Mouse (Mus musculus): Measurements from ENCODE around the gene Olfr924. TPM values are rescaled to one million over a fixed set of nuclear protein-coding genes. Genes with fewer than 3 reads are reported as not detected.
"Not testable (repeated sequence)": the region's sequence is repeated elsewhere in the genome, so short reads cannot be mapped to it uniquely, and the experiment has no call there.

Gene Olfr924
- polyA plus RNA-seq (2015; fragmentation: Nextera tagmentation; extraction: Ambion mirVana), result not detected in 2 replicates

- no peaks in the 10 kb centered on the region for H3K4me1 ChIP-seq (ENCODE audit: control insufficient read depth, insufficient read depth, low read length)
- H3K36me3 ChIP-seq (ENCODE audit: control insufficient read depth, insufficient read depth, low read length), result no peaks in the 10 kb centered on the region
- H3K9ac ChIP-seq (ENCODE audit: low read depth, low read length), result no peak within 1 kb of the TSS
- no peaks in the 10 kb centered on the region for H3K27me3 ChIP-seq (ENCODE audit: control insufficient read depth, insufficient read depth, low read depth, low read length)
- no peaks in the 10 kb centered on the region for H3K9me3 ChIP-seq (replicated peaks; ENCODE audit: control insufficient read depth, low read length, poor library complexity, severe bottlenecking)
- no peak within 1 kb of the TSS for H3K27ac ChIP-seq (ENCODE audit: low read length)
- H3K4me2 ChIP-seq (ENCODE audit: low read length), result no peak within 1 kb of the TSS
- 90% methylated on average over 1 of the region's 1 CpGs for WGBS
- no peak within 1 kb of the TSS for H3K4me3 ChIP-seq (ENCODE audit: low read depth, low read length)
- no peak for ATAC-seq
Measured at GRCm38 (mm10) chr9:38844149-38844548, at the start of gene Olfr924. Olfr924 (plus strand) TSS chr9:38844449.

GRCm38 (mm10) chr9:38805696-38806095 is 38.6 kb upstream of the Olfr924 start:
- Histone ChIP-seq H3K4me2 (ENCODE audit: low read length) (no peak overlapping the region), H3K36me3 (ENCODE audit: control insufficient read depth, insufficient read depth, low read length) (no peaks in the 10 kb centered on the region), H3K9me3 (replicated peaks; ENCODE audit: control insufficient read depth, low read length, poor library complexity, severe bottlenecking) (no peaks in the 10 kb centered on the region), H3K27ac (ENCODE audit: low read length) (no peak overlapping the region), H3K27me3 (ENCODE audit: control insufficient read depth, insufficient read depth, low read depth, low read length) (no peaks in the 10 kb centered on the region), H3K4me3 (ENCODE audit: low read depth, low read length) (no peak overlapping the region), H3K9ac (ENCODE audit: low read depth, low read length) (no peak overlapping the region), H3K4me1 (ENCODE audit: control insufficient read depth, insufficient read depth, low read length) (no peaks in the 10 kb centered on the region)
- no peak for ATAC-seq

GRCm38 (mm10) chr9:38814314-38814713 is 29.9 kb upstream of the Olfr924 start, which contains the start of gene Olfr922:
Olfr922 (plus strand) TSS chr9:38814614.
- Histone ChIP-seq H3K27ac (ENCODE audit: low read length) (no peak within 1 kb of the TSS), H3K9me3 (replicated peaks; ENCODE audit: control insufficient read depth, low read length, poor library complexity, severe bottlenecking) (no peaks in the 10 kb centered on the region), H3K4me1 (ENCODE audit: control insufficient read depth, insufficient read depth, low read length) (no peaks in the 10 kb centered on the region), H3K9ac (ENCODE audit: low read depth, low read length) (no peak within 1 kb of the TSS), H3K36me3 (ENCODE audit: control insufficient read depth, insufficient read depth, low read length) (no peaks in the 10 kb centered on the region), H3K4me2 (ENCODE audit: low read length) (no peak within 1 kb of the TSS), H3K27me3 (ENCODE audit: control insufficient read depth, insufficient read depth, low read depth, low read length) (no peaks in the 10 kb centered on the region), H3K4me3 (ENCODE audit: low read depth, low read length) (no peak within 1 kb of the TSS)
- ATAC-seq, result no peak
- 61% methylated on average over 2 of the region's 2 CpGs for WGBS

GRCm38 (mm10) chr9:38815458-38815986 is 28.7 kb upstream of the Olfr924 start:
- no peaks in the 10 kb centered on the region for H3K4me1 ChIP-seq (ENCODE audit: control insufficient read depth, insufficient read depth, low read length)
- 84% methylated on average over 1 of the region's 1 CpGs for WGBS
- no peak for ATAC-seq
- no peak overlapping the region for H3K4me2 ChIP-seq (ENCODE audit: low read length)
- no peak overlapping the region for H3K27ac ChIP-seq (ENCODE audit: low read length)
- no peak overlapping the region for H3K9ac ChIP-seq (ENCODE audit: low read depth, low read length)
- no peaks in the 10 kb centered on the region for H3K36me3 ChIP-seq (ENCODE audit: control insufficient read depth, insufficient read depth, low read length)
- H3K9me3 ChIP-seq (replicated peaks; ENCODE audit: control insufficient read depth, low read length, poor library complexity, severe bottlenecking), result no peaks in the 10 kb centered on the region
- no peak overlapping the region for H3K4me3 ChIP-seq (ENCODE audit: low read depth, low read length)
- no peaks in the 10 kb centered on the region for H3K27me3 ChIP-seq (ENCODE audit: control insufficient read depth, insufficient read depth, low read depth, low read length)

- ATAC-seq, result no peak
- H3K4me1 ChIP-seq (ENCODE audit: control insufficient read depth, insufficient read depth, low read length), result no peaks in the 10 kb centered on the region
- no peak within 1 kb of the TSS for H3K27ac ChIP-seq (ENCODE audit: low read length)
- no peaks in the 10 kb centered on the region for H3K27me3 ChIP-seq (ENCODE audit: control insufficient read depth, insufficient read depth, low read depth, low read length)
- H3K4me2 ChIP-seq (ENCODE audit: low read length), result no peak within 1 kb of the TSS
- H3K9me3 ChIP-seq (replicated peaks; ENCODE audit: control insufficient read depth, low read length, poor library complexity, severe bottlenecking), result no peaks in the 10 kb centered on the region
- no peak within 1 kb of the TSS for H3K9ac ChIP-seq (ENCODE audit: low read depth, low read length)
- no peaks in the 10 kb centered on the region for H3K36me3 ChIP-seq (ENCODE audit: control insufficient read depth, insufficient read depth, low read length)
- WGBS, result 88% methylated on average over 1 of the region's 1 CpGs
- H3K4me3 ChIP-seq (ENCODE audit: low read depth, low read length), result no peak within 1 kb of the TSS
Measured at GRCm38 (mm10) chr9:38826245-38826644, 18.0 kb upstream of the Olfr924 start, which contains the start of gene Olfr923. Olfr923 (plus strand) TSS chr9:38826545.

- Histone ChIP-seq H3K4me3 (ENCODE audit: low read depth, low read length) (no peak overlapping the region), H3K9me3 (replicated peaks; ENCODE audit: control insufficient read depth, low read length, poor library complexity, severe bottlenecking) (no peaks in the 10 kb centered on the region), H3K9ac (ENCODE audit: low read depth, low read length) (no peak overlapping the region), H3K4me2 (ENCODE audit: low read length) (no peak overlapping the region), H3K36me3 (ENCODE audit: control insufficient read depth, insufficient read depth, low read length) (no peaks in the 10 kb centered on the region), H3K27ac (ENCODE audit: low read length) (no peak overlapping the region), H3K27me3 (ENCODE audit: control insufficient read depth, insufficient read depth, low read depth, low read length) (no peaks in the 10 kb centered on the region), H3K4me1 (ENCODE audit: control insufficient read depth, insufficient read depth, low read length) (no peaks in the 10 kb centered on the region)
- WGBS, result 72% methylated on average over 2 of the region's 2 CpGs
- ATAC-seq, result no peak
Measured at GRCm38 (mm10) chr9:38833027-38833426, 11.2 kb upstream of the Olfr924 start.

- H3K27me3 ChIP-seq (ENCODE audit: control insufficient read depth, insufficient read depth, low read depth, low read length), result no peaks in the 10 kb centered on the region
- no peak within 1 kb of the TSS for H3K9ac ChIP-seq (ENCODE audit: low read depth, low read length)
- no peaks in the 10 kb centered on the region for H3K36me3 ChIP-seq (ENCODE audit: control insufficient read depth, insufficient read depth, low read length)
- no peak for ATAC-seq
- H3K4me1 ChIP-seq (ENCODE audit: control insufficient read depth, insufficient read depth, low read length), result no peaks in the 10 kb centered on the region
- no peaks in the 10 kb centered on the region for H3K9me3 ChIP-seq (replicated peaks; ENCODE audit: control insufficient read depth, low read length, poor library complexity, severe bottlenecking)
- H3K27ac ChIP-seq (ENCODE audit: low read length), result no peak within 1 kb of the TSS
- no peak within 1 kb of the TSS for H3K4me2 ChIP-seq (ENCODE audit: low read length)
- H3K4me3 ChIP-seq (ENCODE audit: low read depth, low read length), result no peak within 1 kb of the TSS
Measured at GRCm38 (mm10) chr9:38854760-38855159, 10.5 kb downstream of the Olfr924 start, which contains the start of gene Olfr26. Olfr26 (plus strand) TSS chr9:38855060.

- H3K36me3 ChIP-seq (ENCODE audit: control insufficient read depth, insufficient read depth, low read length); H3K4me3 ChIP-seq (ENCODE audit: low read depth, low read length); ATAC-seq; H3K27ac ChIP-seq (ENCODE audit: low read length); H3K9ac ChIP-seq (ENCODE audit: low read depth, low read length); H3K27me3 ChIP-seq (ENCODE audit: control insufficient read depth, insufficient read depth, low read depth, low read length); H3K9me3 ChIP-seq (replicated peaks; ENCODE audit: control insufficient read depth, low read length, poor library complexity, severe bottlenecking); H3K4me2 ChIP-seq (ENCODE audit: low read length); H3K4me1 ChIP-seq (ENCODE audit: control insufficient read depth, insufficient read depth, low read length): not testable (repeated sequence)
- WGBS, result 60% methylated on average over 2 of the region's 2 CpGs
Measured at GRCm38 (mm10) chr9:38874880-38875279, 30.6 kb downstream of the Olfr924 start.

GRCm38 (mm10) chr9:38876826-38877225 is 32.6 kb downstream of the Olfr924 start, which contains the start of gene Olfr926:
Olfr926 (plus strand) TSS chr9:38877126.
- Histone ChIP-seq H3K9ac (ENCODE audit: low read depth, low read length) (no peak within 1 kb of the TSS), H3K27ac (ENCODE audit: low read length) (no peak within 1 kb of the TSS), H3K4me1 (ENCODE audit: control insufficient read depth, insufficient read depth, low read length) (no peaks in the 10 kb centered on the region), H3K27me3 (ENCODE audit: control insufficient read depth, insufficient read depth, low read depth, low read length) (no peaks in the 10 kb centered on the region), H3K9me3 (replicated peaks; ENCODE audit: control insufficient read depth, low read length, poor library complexity, severe bottlenecking) (0 out of 2 replicates have a peak, but pooled peaks cover 5% of the 10 kb centered on the region), H3K4me2 (ENCODE audit: low read length) (no peak within 1 kb of the TSS), H3K36me3 (ENCODE audit: control insufficient read depth, insufficient read depth, low read length) (no peaks in the 10 kb centered on the region), H3K4me3 (ENCODE audit: low read depth, low read length) (no peak within 1 kb of the TSS)
- WGBS, result 95% methylated on average over 2 of the region's 2 CpGs
- ATAC-seq, result no peak
